Mouse (Mus musculus): ENCODE data around the gene Trp53rka.

DNA sequence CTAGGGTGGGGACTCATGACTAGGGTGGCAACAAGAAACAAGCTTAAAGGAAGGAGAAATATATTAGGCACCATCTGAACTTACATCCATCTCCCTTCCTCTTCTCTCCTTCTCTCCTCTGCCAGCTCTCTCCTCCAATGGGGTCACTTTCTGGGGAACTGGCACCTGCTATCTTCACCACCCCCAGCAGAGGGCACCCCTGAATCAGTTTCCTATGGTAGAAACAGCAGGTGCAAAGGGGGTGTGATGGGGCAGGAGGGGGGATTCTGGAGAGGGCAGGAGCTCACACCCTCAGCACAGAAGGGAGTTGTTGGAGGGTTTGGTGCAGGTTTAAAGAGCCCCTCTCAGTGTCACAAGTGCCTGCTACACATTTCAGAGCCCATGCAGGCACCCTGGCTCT lies 3.1 kb upstream of the Trp53rka start:
- TF ChIP-seq POLR2A (IDR thresholded peaks at IDR 0.05; ENCODE audit: low read depth, low read length) (no peak), CTCF (IDR thresholded peaks at IDR 0.05; ENCODE audit: borderline replicate concordance, insufficient read depth, low read length) (no peak)
